Mouse (Mus musculus): ENCODE results near the gene Dnase1l3.

DNA sequence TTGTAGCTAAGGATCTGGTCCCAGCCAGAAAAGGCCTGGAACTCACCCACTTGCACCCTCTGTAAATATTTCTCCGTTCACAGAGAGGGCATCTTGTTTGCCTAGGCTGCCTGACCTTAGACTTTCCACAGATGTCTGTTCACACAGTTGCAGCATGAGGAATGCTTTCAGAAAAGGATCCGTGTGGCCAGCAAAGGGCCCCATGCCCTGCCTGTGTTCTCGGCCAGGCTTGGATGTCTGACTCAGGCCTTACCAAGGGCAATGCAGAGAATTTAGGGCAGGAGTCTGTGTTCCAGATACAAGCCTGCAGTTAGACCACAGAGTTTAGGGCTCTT, 50.6 kb downstream of the Dnase1l3 start:
- TF ChIP-seq CTCF (IDR thresholded peaks at IDR 0.05; ENCODE audit: low read depth, low read length) (no peak), EP300 (IDR thresholded peaks at IDR 0.05; ENCODE audit: insufficient read depth, low read depth, low read length) (no peak), POLR2A (IDR thresholded peaks at IDR 0.05; ENCODE audit: insufficient read depth, low read length) (no peak)
